Mouse (Mus musculus) C2C12 (cell line): Measurements from ENCODE around the gene Rpl18a.

Experiments used
- CTCF ChIP-seq: IDR thresholded peaks from one replicate; pipeline ENCODE4 v1.5.1; 2011; ENCODE audit not compliant: control insufficient read depth, insufficient read depth, insufficient read length
- MAX ChIP-seq: IDR thresholded peaks from one replicate; pipeline ENCODE4 v1.6.1; 2011; ENCODE audit warnings: mild to moderate bottlenecking, control low read depth
- MYOD1 ChIP-seq: IDR thresholded peaks from one replicate; pipeline ENCODE4 v1.6.1; 2011; ENCODE audit warnings: low read depth; ENCODE audit not compliant: control insufficient read depth, insufficient read length
- MYOG ChIP-seq: IDR thresholded peaks from one replicate; pipeline ENCODE4 v1.6.1; 2011; ENCODE audit not compliant: control insufficient read depth, insufficient read length; ENCODE audit errors: extremely low read depth

- TF ChIP-seq MAX (no peak), CTCF (no peak), MYOD1 (no peak), MYOG (no peak)
Measured at GRCm38 (mm10) chr8:70911596-70911995, 14.4 kb upstream of the Rpl18a start.
